Mouse (Mus musculus) erythroblast, embryonic 14.5 days (primary cell): ENCODE results near the gene Rd3. TPM values are rescaled to one million over a fixed set of nuclear protein-coding genes. Genes with fewer than 3 reads are reported as not detected.

Source experiments
- H3K27me3 ChIP-seq: 2 replicates; pipeline ENCODE4 v1.6.1; 2012; ENCODE audit warnings: inconsistent platforms; ENCODE audit not compliant: control insufficient read depth
- H3K36me3 ChIP-seq: 2 replicates; pipeline ENCODE4 v1.6.1; 2012; ENCODE audit warnings: mild to moderate bottlenecking, inconsistent platforms; ENCODE audit not compliant: control insufficient read depth
- H3K4me1 ChIP-seq: 2 replicates; pipeline ENCODE4 v1.6.1; 2012; ENCODE audit warnings: inconsistent platforms; ENCODE audit not compliant: control insufficient read depth
- H3K4me3 ChIP-seq: replicated peaks from 2 replicates; pipeline ENCODE3; 2012; ENCODE audit warnings: moderate library complexity, mild to moderate bottlenecking, inconsistent platforms
- H3K9me3 ChIP-seq: 2 replicates; pipeline ENCODE4 v1.6.1; 2012; ENCODE audit warnings: low read length, inconsistent platforms, mixed read lengths; ENCODE audit not compliant: control insufficient read depth
- GATA1 ChIP-seq: IDR thresholded peaks from 2 replicates; pipeline ENCODE4 v1.6.1; 2012; ENCODE audit warnings: low read length, inconsistent platforms, mixed read lengths
- TAL1 ChIP-seq: IDR thresholded peaks from 3 replicates; pipeline ENCODE4 v1.6.1; 2012; ENCODE audit warnings: low read length, inconsistent platforms, mixed read lengths
- polyA plus RNA-seq: library from polyadenylated mRNA; stranded (reverse); fragments of >175 nt; gene quantifications from 2 replicates; pipeline ENCODE4 v1.2.3, GENCODE M21; 2012

The Rd3 gene
- polyA plus RNA-seq, 1 experiment, result not detected

DNA sequence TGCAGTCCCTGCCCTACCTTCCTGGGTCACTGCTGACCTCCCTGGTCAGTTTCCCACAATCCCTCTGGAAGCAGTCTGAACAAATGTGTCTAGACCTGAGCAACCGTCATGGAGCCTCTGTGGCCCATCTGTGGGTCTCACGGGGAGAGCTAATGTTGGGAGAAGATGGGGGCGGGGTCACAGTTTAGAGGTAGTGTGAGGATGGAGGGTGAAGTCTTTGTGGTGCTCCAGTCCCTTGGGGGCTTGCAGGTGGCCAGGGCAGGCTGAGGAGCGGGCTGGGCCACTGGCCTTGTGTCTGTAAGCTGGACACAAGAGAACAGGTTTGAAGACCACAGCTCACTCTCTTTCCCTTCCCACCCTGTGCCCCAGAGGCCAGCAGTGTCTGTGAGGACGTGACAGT, 31.4 kb upstream of the Rd3 start:
- no peaks in the 10 kb centered on the region for H3K36me3 ChIP-seq
- no peaks in the 10 kb centered on the region for H3K27me3 ChIP-seq
- no peaks in the 10 kb centered on the region for H3K9me3 ChIP-seq
- no peaks in the 10 kb centered on the region for H3K4me1 ChIP-seq
- no peak for TF ChIP-seq TAL1
- no peak for TF ChIP-seq GATA1
- H3K4me3 ChIP-seq, result no peak overlapping the region

DNA sequence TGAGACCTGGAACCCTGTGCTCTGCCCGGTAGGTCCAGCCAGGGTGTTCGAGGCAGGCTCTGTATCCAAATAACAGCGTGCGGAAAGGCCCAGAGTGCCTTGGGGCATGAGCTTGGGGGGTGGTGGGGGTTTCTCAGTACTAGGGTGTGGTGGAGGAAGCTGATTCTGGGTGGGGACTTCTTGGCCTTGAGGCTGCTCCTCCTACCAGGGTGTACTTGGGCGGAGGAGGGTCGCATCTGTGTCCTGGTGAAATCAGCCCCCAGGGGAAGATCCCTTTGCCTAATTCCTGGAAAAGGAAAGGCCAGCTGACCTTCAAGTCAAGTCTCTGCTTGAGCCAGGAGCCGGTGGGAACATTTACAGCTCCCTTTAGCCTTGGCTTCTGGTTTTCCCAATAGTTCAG, 30.9 kb upstream of the Rd3 start:
- Histone ChIP-seq H3K4me1 (no peaks in the 10 kb centered on the region), H3K9me3 (no peaks in the 10 kb centered on the region), H3K4me3 (no peak overlapping the region), H3K36me3 (no peaks in the 10 kb centered on the region), H3K27me3 (no peaks in the 10 kb centered on the region)
- TF ChIP-seq TAL1 (no peak), GATA1 (no peak)

DNA sequence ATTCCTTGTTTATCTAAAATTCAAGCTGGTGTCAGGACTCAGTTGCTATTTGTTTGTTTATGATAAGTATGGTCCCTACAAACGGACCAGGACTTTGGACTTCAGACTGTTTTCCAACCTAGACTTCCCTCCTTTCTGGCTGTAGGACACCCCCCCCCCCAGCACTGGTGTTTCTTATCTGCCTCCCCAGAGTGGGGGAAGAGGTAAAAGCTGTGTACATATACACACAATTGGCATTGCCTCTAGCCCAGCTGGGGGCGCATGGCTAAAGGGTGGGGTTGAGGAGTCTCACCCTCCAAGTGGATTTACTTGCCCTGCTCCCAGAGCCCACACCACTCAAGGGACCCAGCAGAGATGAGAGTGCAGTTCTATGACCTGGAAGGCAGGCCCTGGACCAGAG, 30.3 kb upstream of the Rd3 start:
- Histone ChIP-seq H3K4me3 (no peak overlapping the region), H3K27me3 (no peaks in the 10 kb centered on the region), H3K36me3 (no peaks in the 10 kb centered on the region), H3K4me1 (no peaks in the 10 kb centered on the region), H3K9me3 (no peaks in the 10 kb centered on the region)
- TF ChIP-seq TAL1, result no peak
- no peak for TF ChIP-seq GATA1

DNA sequence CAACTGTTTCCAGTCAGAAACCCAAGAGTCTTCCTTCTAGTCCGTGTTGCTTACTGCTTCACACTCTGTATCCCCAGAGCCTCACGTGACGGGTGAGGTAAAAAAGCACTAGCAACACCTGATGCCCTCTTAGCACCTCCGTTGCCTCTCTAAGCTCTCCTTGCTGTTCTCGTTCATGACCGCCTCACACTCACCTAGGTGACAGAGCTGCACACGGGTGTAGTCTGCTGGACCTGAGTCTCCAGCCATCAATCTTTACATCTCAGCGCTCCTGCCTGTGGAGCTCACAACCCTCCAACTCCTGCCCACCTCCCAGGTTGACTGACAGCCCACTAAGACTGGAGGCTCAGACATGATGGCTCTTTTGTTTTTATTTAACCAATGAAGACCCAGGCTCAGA, 29.4 kb upstream of the Rd3 start:
- Histone ChIP-seq H3K27me3 (no peaks in the 10 kb centered on the region), H3K4me1 (no peaks in the 10 kb centered on the region), H3K4me3 (no peak overlapping the region), H3K36me3 (no peaks in the 10 kb centered on the region), H3K9me3 (no peaks in the 10 kb centered on the region)
- TF ChIP-seq GATA1 (no peak), TAL1 (no peak)

DNA sequence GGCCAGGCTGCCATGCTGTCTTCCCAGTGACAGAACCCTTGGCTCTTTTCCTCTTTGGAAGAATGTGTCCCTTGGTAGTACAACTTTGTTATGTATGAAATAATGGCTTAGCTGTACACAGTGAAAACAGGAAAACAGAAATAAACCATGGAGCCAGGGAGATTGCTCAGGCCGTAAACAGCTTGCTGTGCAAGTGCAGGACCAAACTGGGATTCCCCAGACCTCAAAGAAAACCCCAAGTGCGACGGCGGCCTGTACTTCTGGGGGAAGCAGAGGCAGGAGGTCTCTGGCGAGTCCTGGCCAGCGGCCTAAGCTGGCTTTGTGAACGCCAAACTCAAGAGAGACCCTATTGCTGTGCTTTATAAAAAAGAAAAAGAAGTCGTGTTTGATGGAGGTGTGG, 28.6 kb upstream of the Rd3 start:
- no peaks in the 10 kb centered on the region for H3K27me3 ChIP-seq
- no peaks in the 10 kb centered on the region for H3K36me3 ChIP-seq
- H3K4me3 ChIP-seq, result no peak overlapping the region
- H3K9me3 ChIP-seq, result no peaks in the 10 kb centered on the region
- no peaks in the 10 kb centered on the region for H3K4me1 ChIP-seq
- TF ChIP-seq TAL1 (no peak), GATA1 (no peak)

DNA sequence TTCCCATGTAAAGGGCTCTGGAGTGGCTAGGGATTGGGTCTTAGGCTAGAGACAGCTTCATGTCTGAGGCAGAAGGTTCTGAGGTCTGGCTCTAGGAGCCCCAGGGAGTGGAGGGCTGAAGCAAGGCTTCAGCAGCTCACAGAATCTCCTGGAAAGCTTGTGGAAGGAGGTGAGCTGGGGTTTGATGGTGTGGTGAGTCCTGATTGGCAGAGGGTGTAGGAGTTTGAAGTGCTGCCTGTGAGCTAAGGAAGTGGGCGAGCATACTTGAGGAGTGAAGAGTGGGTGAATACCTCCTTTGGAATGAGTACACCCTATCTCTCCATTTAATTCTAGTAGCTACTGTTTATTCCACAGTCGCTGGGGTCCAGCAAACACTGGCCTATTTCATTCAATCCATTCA, 26.6 kb upstream of the Rd3 start:
- H3K36me3 ChIP-seq, result no peaks in the 10 kb centered on the region
- no peak overlapping the region for H3K4me3 ChIP-seq
- no peak for TF ChIP-seq GATA1
- no peak for TF ChIP-seq TAL1
- H3K27me3 ChIP-seq, result no peaks in the 10 kb centered on the region
- no peaks in the 10 kb centered on the region for H3K9me3 ChIP-seq
- no peaks in the 10 kb centered on the region for H3K4me1 ChIP-seq

DNA sequence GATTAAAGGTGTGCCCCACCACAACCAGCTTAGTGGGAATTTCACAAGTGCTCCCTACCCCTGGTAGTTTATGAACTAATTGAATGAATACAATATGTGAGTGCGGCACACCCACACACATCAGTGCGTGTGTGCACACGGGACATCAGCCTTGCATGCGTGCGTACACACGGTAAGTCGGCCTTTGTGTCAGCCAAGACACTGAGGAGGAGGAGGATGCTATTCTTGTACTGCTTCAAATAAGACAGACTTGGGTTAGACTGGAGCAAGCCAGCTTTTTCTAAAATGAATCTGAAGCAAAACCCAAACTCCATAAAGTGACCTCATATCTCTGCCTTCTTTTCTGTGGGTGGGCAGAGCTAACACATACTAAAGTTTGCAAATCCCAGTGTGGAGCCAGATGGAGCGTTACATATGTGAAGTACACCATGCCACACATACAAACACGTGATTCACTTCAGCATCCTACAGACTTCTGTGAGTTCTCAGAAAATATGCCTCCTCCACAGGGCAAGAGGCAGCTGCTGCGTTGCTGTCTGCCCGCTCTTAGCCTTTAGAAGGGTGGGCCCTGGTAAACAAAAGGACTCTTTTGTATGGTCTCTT, 24.3 kb upstream of the Rd3 start:
- TF ChIP-seq GATA1 (no peak), TAL1 (no peak)
- no peaks in the 10 kb centered on the region for H3K27me3 ChIP-seq
- H3K36me3 ChIP-seq, result no peaks in the 10 kb centered on the region

DNA sequence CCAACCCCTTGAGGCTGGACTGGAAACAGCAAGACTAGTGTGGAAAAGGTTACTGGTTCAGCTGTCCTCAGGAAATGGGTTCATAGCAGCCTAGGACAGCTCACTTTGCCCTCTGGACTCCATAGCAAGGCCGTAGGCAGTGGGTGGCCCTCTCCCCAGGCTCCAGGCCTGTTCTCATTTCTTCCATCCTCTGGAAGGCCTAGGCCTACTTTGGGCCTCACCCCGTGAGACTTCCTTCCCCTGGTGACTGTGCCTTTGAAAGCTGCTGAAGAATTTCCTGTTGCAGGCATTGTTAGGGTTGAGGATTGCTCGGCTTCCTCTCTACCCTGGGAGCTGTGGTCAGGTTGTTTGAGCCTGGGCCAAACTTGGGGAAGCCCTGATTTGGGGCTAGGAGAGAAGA, 22.1 kb upstream of the Rd3 start:
- no peaks in the 10 kb centered on the region for H3K27me3 ChIP-seq
- no peaks in the 10 kb centered on the region for H3K9me3 ChIP-seq
- TF ChIP-seq TAL1, result no peak
- no peak for TF ChIP-seq GATA1
- no peaks in the 10 kb centered on the region for H3K4me1 ChIP-seq
- no peaks in the 10 kb centered on the region for H3K36me3 ChIP-seq
- H3K4me3 ChIP-seq, result no peak overlapping the region

More for the DNA sequence above, 24.3 kb upstream of the Rd3 start:
- Histone ChIP-seq H3K4me3 (no peak overlapping the region), H3K4me1 (no peaks in the 10 kb centered on the region), H3K9me3 (no peaks in the 10 kb centered on the region)

DNA sequence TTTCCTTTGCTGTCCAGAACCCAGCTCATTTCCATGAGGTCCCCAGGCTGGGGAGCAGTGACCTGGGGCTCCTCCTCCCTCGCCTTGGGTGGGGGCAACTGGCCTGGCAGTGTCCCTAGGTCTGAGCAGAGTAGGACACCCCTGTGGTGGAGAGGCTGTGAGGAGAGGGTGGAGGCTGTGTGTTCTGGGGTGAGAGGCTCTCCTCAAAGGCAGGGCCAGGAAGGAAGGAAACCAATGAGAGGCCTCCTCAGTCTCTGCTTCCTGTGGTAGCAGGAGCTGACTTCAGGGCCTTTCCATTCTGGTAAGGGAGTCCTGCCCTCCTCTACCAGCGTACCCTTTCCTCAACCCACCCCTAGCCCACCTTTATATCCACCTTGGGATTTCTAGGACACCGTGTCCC, 20.9 kb upstream of the Rd3 start:
- no peak for TF ChIP-seq GATA1
- no peak for TF ChIP-seq TAL1
- Histone ChIP-seq H3K27me3 (no peaks in the 10 kb centered on the region), H3K4me3 (no peak overlapping the region), H3K4me1 (no peaks in the 10 kb centered on the region), H3K9me3 (no peaks in the 10 kb centered on the region), H3K36me3 (no peaks in the 10 kb centered on the region)

DNA sequence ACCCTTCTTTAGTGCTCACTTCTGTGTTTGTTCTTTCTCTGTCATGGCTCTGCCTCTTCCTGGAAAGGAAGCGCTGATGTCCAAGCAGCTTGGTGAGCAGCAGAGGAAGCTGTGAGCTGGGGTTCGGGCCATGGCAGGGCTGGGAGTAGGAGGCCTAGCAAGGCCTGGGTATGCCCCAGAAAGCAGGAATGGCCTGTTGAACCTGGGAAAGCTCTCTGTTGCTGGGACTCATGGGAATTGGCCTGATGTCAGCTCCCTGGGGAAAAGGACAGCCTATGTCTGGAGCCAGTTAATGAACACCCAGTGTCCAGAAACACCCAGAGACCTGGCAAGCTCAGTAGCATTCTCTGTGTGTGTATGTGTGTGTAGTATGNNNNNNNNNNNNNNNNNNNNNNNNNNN, 20.3 kb upstream of the Rd3 start:
- Histone ChIP-seq H3K4me1 (no peaks in the 10 kb centered on the region), H3K9me3 (no peaks in the 10 kb centered on the region), H3K36me3 (no peaks in the 10 kb centered on the region), H3K27me3 (no peaks in the 10 kb centered on the region), H3K4me3 (no peak overlapping the region)
- TF ChIP-seq TAL1 (no peak), GATA1 (no peak)
